Mouse (Mus musculus) lung, adult 2 months (tissue): ENCODE data around the gene Mettl7a2.

ENCODE experiments used
- CTCF ChIP-seq: fragments of 200-500 bp; IDR thresholded peaks from 2 replicates; pipeline ENCODE4 v1.5.1; 2011; ENCODE audit warnings: mild to moderate bottlenecking, low read length, control low read depth; ENCODE audit not compliant: insufficient read depth
- POLR2A ChIP-seq: fragments of 200-500 bp; IDR thresholded peaks from 2 replicates; pipeline ENCODE4 v1.6.1; 2011; ENCODE audit warnings: low read depth, mild to moderate bottlenecking, control low read depth, low read length, borderline replicate concordance; ENCODE audit errors: extremely low read depth

DNA sequence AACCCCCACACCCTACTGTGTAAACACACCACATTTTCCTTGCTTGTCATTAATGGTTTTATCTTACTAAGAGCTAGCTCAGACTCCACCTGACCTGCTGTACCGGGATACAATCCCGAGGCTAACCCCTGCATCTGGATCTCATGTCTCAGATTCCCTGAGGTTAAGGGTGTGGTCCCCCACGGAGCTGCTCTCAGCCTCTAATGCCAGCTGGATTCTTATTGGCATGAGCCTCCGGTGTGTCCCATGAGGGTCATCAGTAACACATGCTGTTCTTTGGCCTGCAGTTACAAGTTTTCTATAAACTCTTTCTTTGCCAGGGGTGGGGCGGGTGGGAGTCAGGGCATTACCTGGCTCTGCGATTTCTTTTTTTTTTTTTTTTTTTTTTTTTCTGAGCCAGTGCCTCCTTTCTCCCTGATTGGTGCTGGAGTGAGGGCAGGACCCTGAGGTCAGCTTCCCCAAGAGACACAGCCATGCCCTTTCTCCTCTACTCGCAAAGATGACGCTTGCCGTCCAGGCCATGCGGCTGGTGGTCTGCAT lies at the start of gene Mettl7a2, which contains the start of gene Methig1:
- TF ChIP-seq CTCF (no peak), POLR2A (no peak)
